Mouse (Mus musculus): ENCODE measurements around the gene Rfx8. TPM values are rescaled to one million over a fixed set of nuclear protein-coding genes. Genes with fewer than 3 reads are reported as not detected.
A peak's percentile ranks its signal among the peaks of the same experiment; 100 is the strongest.

The Rfx8 gene
- polyA plus RNA-seq (2012; rRNA removed): 0.26 and 0.48 TPM in 2 replicates

GRCm38 (mm10) chr1:39720632-39721350, at the start of gene Rfx8:
TSS of gene Rfx8 (minus strand) at chr1:39720997.
- no peak for DNase-seq (ENCODE audit: extremely low spot score in 1 of 2, low spot score in 1 of 2)

- DNase-seq (ENCODE audit: extremely low spot score in 1 of 2, low spot score in 1 of 2): no peak
These were observed 49.6 kb upstream of the Rfx8 start for GRCm38 (mm10) chr1:39770436-39770835.

GRCm38 (mm10) chr1:39768017-39768416, 47.2 kb upstream of the Rfx8 start:
- no peak for DNase-seq (ENCODE audit: extremely low spot score in 1 of 2, low spot score in 1 of 2)

GRCm38 (mm10) chr1:39765854-39766493, 45.2 kb upstream of the Rfx8 start:
- no peak for DNase-seq (ENCODE audit: extremely low spot score in 1 of 2, low spot score in 1 of 2)

GRCm38 (mm10) chr1:39762025-39762370, 41.2 kb upstream of the Rfx8 start:
- peak; percentile 72 to 93 for DNase-seq (ENCODE audit: extremely low spot score in 1 of 2, low spot score in 1 of 2)

- DNase-seq (ENCODE audit: extremely low spot score in 1 of 2, low spot score in 1 of 2): peak; percentile 50 to 79
These were observed 40.6 kb upstream of the Rfx8 start for GRCm38 (mm10) chr1:39761211-39762024.

- no peak for DNase-seq (ENCODE audit: extremely low spot score in 1 of 2, low spot score in 1 of 2)
These were observed 39.5 kb upstream of the Rfx8 start for GRCm38 (mm10) chr1:39760181-39760715.

- DNase-seq (ENCODE audit: extremely low spot score in 1 of 2, low spot score in 1 of 2): no peak
These were observed 38.7 kb upstream of the Rfx8 start for GRCm38 (mm10) chr1:39759231-39760175.

GRCm38 (mm10) chr1:39758244-39758643, 37.4 kb upstream of the Rfx8 start:
- DNase-seq (ENCODE audit: extremely low spot score in 1 of 2, low spot score in 1 of 2): no peak

GRCm38 (mm10) chr1:39756952-39757351, 36.2 kb upstream of the Rfx8 start:
- no peak for DNase-seq (ENCODE audit: extremely low spot score in 1 of 2, low spot score in 1 of 2)

- no peak for DNase-seq (ENCODE audit: extremely low spot score in 1 of 2, low spot score in 1 of 2)
These were observed 33.6 kb upstream of the Rfx8 start for GRCm38 (mm10) chr1:39754224-39754957.

GRCm38 (mm10) chr1:39751537-39751936, 30.7 kb upstream of the Rfx8 start:
- no peak for DNase-seq (ENCODE audit: extremely low spot score in 1 of 2, low spot score in 1 of 2)

- DNase-seq (ENCODE audit: extremely low spot score in 1 of 2, low spot score in 1 of 2): no peak
These were observed 28.9 kb upstream of the Rfx8 start for GRCm38 (mm10) chr1:39749664-39750063.

- no peak for DNase-seq (ENCODE audit: extremely low spot score in 1 of 2, low spot score in 1 of 2)
These were observed 28.4 kb upstream of the Rfx8 start for GRCm38 (mm10) chr1:39749214-39749613.

- no peak for DNase-seq (ENCODE audit: extremely low spot score in 1 of 2, low spot score in 1 of 2)
These were observed 27.9 kb upstream of the Rfx8 start for GRCm38 (mm10) chr1:39748666-39749065.

- no peak for DNase-seq (ENCODE audit: extremely low spot score in 1 of 2, low spot score in 1 of 2)
These were observed 25.7 kb upstream of the Rfx8 start for GRCm38 (mm10) chr1:39746464-39746863.

GRCm38 (mm10) chr1:39740948-39741347, 20.2 kb upstream of the Rfx8 start:
- DNase-seq (ENCODE audit: extremely low spot score in 1 of 2, low spot score in 1 of 2): peak in 1 of 2 experiments; percentile 48

- DNase-seq (ENCODE audit: extremely low spot score in 1 of 2, low spot score in 1 of 2): no peak
These were observed 19.2 kb upstream of the Rfx8 start for GRCm38 (mm10) chr1:39740002-39740401.

GRCm38 (mm10) chr1:39735927-39736604, 15.3 kb upstream of the Rfx8 start:
- DNase-seq (ENCODE audit: extremely low spot score in 1 of 2, low spot score in 1 of 2): no peak

Data from frontal cortex, adult 2 months (tissue).